Mouse (Mus musculus): Measurements from ENCODE around the gene Smg1.
A peak's percentile ranks its signal among the peaks of the same experiment; 100 is the strongest.

The Smg1 gene

GRCm38 (mm10) chr7:118243453-118244385 is at the start of gene Smg1:
TSS of gene Smg1 (minus strand) at chr7:118243670.
- peak; percentile 98 to 99 for DNase-seq

- DNase-seq = no peak
Measured at GRCm38 (mm10) chr7:118283186-118283585, 39.7 kb upstream of the Smg1 start.

- DNase-seq = no peak
Measured at GRCm38 (mm10) chr7:118282543-118282942, 39.1 kb upstream of the Smg1 start.

- no peak for DNase-seq
Measured at GRCm38 (mm10) chr7:118279521-118279920, 36.1 kb upstream of the Smg1 start.

GRCm38 (mm10) chr7:118277335-118277910 is 34.0 kb upstream of the Smg1 start:
- DNase-seq = no peak

GRCm38 (mm10) chr7:118276684-118277334 is 33.3 kb upstream of the Smg1 start:
- DNase-seq = no peak

- no peak for DNase-seq
Measured at GRCm38 (mm10) chr7:118275265-118275664, 31.8 kb upstream of the Smg1 start.

- no peak for DNase-seq
Measured at GRCm38 (mm10) chr7:118274851-118275250, 31.4 kb upstream of the Smg1 start.

GRCm38 (mm10) chr7:118274169-118274568 is 30.7 kb upstream of the Smg1 start:
- DNase-seq = no peak

GRCm38 (mm10) chr7:118266099-118266498 is 22.6 kb upstream of the Smg1 start:
- peak; percentile 49 to 60 for DNase-seq

GRCm38 (mm10) chr7:118263606-118264005 is 20.1 kb upstream of the Smg1 start:
- no peak for DNase-seq

- no peak for DNase-seq
Measured at GRCm38 (mm10) chr7:118262409-118262808, 18.9 kb upstream of the Smg1 start.

- DNase-seq = peak; percentile 43 to 46
Measured at GRCm38 (mm10) chr7:118259676-118260305, 16.3 kb upstream of the Smg1 start.

GRCm38 (mm10) chr7:118258451-118258850 is 15.0 kb upstream of the Smg1 start:
- no peak for DNase-seq

- no peak for DNase-seq
Measured at GRCm38 (mm10) chr7:118256740-118257139, 13.3 kb upstream of the Smg1 start.

GRCm38 (mm10) chr7:118254460-118254859 is 11.0 kb upstream of the Smg1 start:
- peak; percentile 90 to 94 for DNase-seq

- DNase-seq = peak; percentile 24 to 49
Measured at GRCm38 (mm10) chr7:118254015-118254414, 10.5 kb upstream of the Smg1 start.

- DNase-seq = no peak
Measured at GRCm38 (mm10) chr7:118252979-118253378, 9.5 kb upstream of the Smg1 start.

- peak; percentile 60 to 61 for DNase-seq
Measured at GRCm38 (mm10) chr7:118252349-118252748, 8.9 kb upstream of the Smg1 start.

- DNase-seq = peak in 1 of 2 experiments; percentile 43
Measured at GRCm38 (mm10) chr7:118251392-118252170, 8.1 kb upstream of the Smg1 start.

GRCm38 (mm10) chr7:118250482-118251160 is 7.2 kb upstream of the Smg1 start:
- no peak for DNase-seq

GRCm38 (mm10) chr7:118249563-118249962 is 6.1 kb upstream of the Smg1 start:
- DNase-seq = no peak
